Mouse (Mus musculus) ES-E14 (cell line): ENCODE results near the gene Dnajb3. TPM values are rescaled to one million over a fixed set of nuclear protein-coding genes. Genes with fewer than 3 reads are reported as not detected.

Experiments
- DNase-seq: peaks from one replicate; pipeline ENCODE4 v3.0.0-alpha.2; 2013; ENCODE audit warnings: low read depth, low spot score
- H3K27ac ChIP-seq: 2 replicates; pipeline ENCODE4 v1.5.1; 2012; ENCODE audit warnings: low read depth, mild to moderate bottlenecking, low read length, moderate library complexity, mixed read lengths; ENCODE audit not compliant: poor library complexity, insufficient read depth, severe bottlenecking
- H3K36me3 ChIP-seq: 2 replicates; pipeline ENCODE4 v1.6.1; 2012; ENCODE audit warnings: mild to moderate bottlenecking, low read length, moderate library complexity, mixed read lengths; ENCODE audit not compliant: control insufficient read depth, poor library complexity, insufficient read depth, severe bottlenecking
- H3K4me1 ChIP-seq, 2 experiments: fragments of 150-350 bp in 1 of 2; sonication (generic) in 1 of 2; 2 replicates each; pipeline ENCODE4 v1.6.1; 2012; ENCODE audit warnings: low read length in 2 of 2, mild to moderate bottlenecking in 1 of 2, mixed read lengths in 1 of 2; ENCODE audit not compliant: control insufficient read depth in 2 of 2, insufficient read depth in 2 of 2, poor library complexity in 1 of 2
- H3K4me3 ChIP-seq, 2 experiments: fragments of 150-350 bp in 1 of 2; sonication (generic) in 1 of 2; 2 replicates each; pipeline ENCODE4 v1.5.1; 2012; ENCODE audit warnings: low read length in 2 of 2, low read depth in 1 of 2, mild to moderate bottlenecking in 1 of 2, mixed read lengths in 1 of 2; ENCODE audit not compliant: insufficient read depth in 1 of 2, poor library complexity in 1 of 2, severe bottlenecking in 1 of 2
- H3K9ac ChIP-seq: 2 replicates; pipeline ENCODE4 v1.6.1; 2012; ENCODE audit warnings: low read depth, mild to moderate bottlenecking, low read length, mixed read lengths; ENCODE audit not compliant: poor library complexity, insufficient read depth, severe bottlenecking
- H3K9me3 ChIP-seq: fragments of 150-350 bp; sonication (generic); 2 replicates; pipeline ENCODE4 v1.6.1; 2012; ENCODE audit warnings: low read depth, mild to moderate bottlenecking, low read length; ENCODE audit not compliant: control insufficient read depth, insufficient read depth
- CHD2 ChIP-seq: IDR thresholded peaks from 2 replicates; pipeline ENCODE4 v1.6.1; 2014; ENCODE audit warnings: mild to moderate bottlenecking, low read depth, low read length, inconsistent platforms
- HCFC1 ChIP-seq: IDR thresholded peaks from 2 replicates; pipeline ENCODE4 v1.6.1; 2012; ENCODE audit warnings: low read length, inconsistent platforms, borderline replicate concordance; ENCODE audit not compliant: insufficient read depth
- MAFK ChIP-seq: IDR thresholded peaks from 2 replicates; pipeline ENCODE4 v1.6.1; 2014; ENCODE audit warnings: mild to moderate bottlenecking, low read depth, low read length, inconsistent platforms; ENCODE audit not compliant: insufficient read depth
- ZC3H11A ChIP-seq: IDR thresholded peaks from 2 replicates; pipeline ENCODE4 v1.6.1; 2012; ENCODE audit warnings: low read depth, mild to moderate bottlenecking, inconsistent platforms, low read length, borderline replicate concordance
- ZNF384 ChIP-seq: IDR thresholded peaks from 2 replicates; pipeline ENCODE4 v1.6.1; 2012; ENCODE audit warnings: low read depth, low read length, inconsistent platforms
- in situ Hi-C, 2 experiments: fragments of 600-800 bp; cut with MboI; formaldehyde crosslinking; loops; one replicate each; pipeline ENCODE4 v1.15.1; 2025; ENCODE audit warnings: low sequenced_read_pairs in 2 of 2, inconsistent platforms in 1 of 2; ENCODE audit not compliant: unreplicated experiment in 2 of 2
- total RNA-seq: library from RNA; depleted of rRNA; stranded (reverse); fragments of 300-350 nt; gene quantifications from 2 replicates; pipeline ENCODE4 v1.2.3, GENCODE M21; 2012

The Dnajb3 gene
- total RNA-seq, 1 experiment: 1.8 TPM

DNA sequence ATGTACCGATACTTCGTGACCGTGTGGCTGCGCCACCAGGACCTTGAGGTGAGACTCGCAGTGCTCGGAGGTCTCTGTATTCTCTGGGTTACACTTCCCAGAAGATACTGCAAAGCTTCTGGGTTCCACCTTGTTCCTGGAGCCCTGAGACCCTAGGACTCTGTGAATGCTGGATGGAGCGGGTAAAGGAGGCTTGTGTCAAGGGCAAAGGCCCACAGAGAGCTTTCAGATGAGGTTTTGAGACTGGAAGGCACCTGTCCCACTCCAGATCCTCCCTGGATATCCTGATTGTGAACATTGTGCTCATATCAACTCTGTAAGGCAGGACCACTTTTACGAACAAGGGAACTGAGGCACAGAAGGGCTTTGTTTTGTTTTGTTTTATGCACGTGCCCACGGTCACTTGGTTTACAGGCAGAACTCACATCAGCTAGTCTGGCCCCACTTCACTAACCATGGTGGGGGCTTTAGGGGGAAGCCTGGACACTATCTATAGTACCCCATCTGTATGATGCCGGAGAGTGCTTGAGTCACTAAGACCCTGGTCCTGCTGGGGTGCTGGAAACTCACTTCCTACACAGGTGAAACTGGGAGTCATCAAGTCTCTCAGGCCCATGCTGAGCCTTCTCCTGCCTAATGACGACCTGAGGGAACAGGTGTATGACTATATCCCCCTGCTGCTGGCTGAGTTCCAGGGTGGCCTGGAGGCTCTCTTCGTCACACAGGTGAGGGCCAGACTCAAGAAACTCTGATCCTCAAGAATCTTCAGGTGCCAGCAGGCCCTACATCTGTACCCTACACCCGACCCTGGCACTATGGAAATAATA lies 28.1 kb upstream of the Dnajb3 start:
- H3K9ac ChIP-seq: no peak overlapping the region
- H3K4me3 ChIP-seq: no peak overlapping the region
- DNase-seq: no peak
- in situ Hi-C loops: no loop called here
- H3K4me1 ChIP-seq: no peaks in the 10 kb centered on the region
- no peak overlapping the region for H3K27ac ChIP-seq
- H3K9me3 ChIP-seq: no peaks in the 10 kb centered on the region
- TF ChIP-seq HCFC1: no peak
- TF ChIP-seq MAFK: no peak
- TF ChIP-seq ZC3H11A: no peak
- TF ChIP-seq ZNF384: no peak
- no peak for TF ChIP-seq CHD2
- H3K36me3 ChIP-seq: no peaks in the 10 kb centered on the region

DNA sequence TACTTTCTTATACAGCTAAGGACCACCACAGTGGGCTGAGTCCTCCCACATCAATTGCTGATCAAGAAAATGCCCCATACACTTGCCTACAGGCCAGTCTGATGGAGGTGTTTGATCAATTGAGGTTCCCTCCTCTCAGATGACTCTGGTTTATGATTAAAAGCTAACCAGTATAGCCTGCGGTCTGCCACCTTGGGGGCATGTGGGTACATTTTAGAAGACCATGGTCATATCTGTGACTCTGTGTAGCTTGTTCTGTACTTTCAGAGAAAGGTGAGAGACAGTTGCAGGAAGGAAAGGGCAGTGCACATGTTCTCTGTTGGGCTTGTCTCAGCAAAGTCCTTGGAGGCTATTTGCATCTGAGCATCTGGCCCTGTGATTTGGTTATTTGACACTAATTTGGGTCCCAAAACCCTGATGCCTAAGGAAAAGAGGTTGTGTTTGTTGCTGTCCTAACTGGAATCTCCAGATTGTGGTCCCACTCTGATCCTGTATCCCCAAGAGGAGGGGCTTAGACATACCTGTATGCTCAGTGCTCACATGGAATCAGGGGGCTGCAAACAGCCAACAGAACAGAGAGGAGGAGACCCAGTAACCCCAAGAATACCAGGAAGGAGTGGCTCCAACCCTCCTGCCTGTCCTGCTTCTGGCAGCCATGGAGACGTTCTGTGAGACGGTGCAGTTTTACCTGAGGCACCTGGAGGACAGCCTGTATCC lies 27.2 kb upstream of the Dnajb3 start:
- Histone ChIP-seq H3K4me1 (no peaks in the 10 kb centered on the region), H3K27ac (no peak overlapping the region), H3K36me3 (no peaks in the 10 kb centered on the region), H3K9ac (no peak overlapping the region), H3K4me3 (no peak overlapping the region), H3K9me3 (no peaks in the 10 kb centered on the region)
- TF ChIP-seq ZNF384 (no peak), MAFK (no peak), HCFC1 (no peak), ZC3H11A (no peak), CHD2 (no peak)
- no peak for DNase-seq
- in situ Hi-C loops: no loop called here

DNA sequence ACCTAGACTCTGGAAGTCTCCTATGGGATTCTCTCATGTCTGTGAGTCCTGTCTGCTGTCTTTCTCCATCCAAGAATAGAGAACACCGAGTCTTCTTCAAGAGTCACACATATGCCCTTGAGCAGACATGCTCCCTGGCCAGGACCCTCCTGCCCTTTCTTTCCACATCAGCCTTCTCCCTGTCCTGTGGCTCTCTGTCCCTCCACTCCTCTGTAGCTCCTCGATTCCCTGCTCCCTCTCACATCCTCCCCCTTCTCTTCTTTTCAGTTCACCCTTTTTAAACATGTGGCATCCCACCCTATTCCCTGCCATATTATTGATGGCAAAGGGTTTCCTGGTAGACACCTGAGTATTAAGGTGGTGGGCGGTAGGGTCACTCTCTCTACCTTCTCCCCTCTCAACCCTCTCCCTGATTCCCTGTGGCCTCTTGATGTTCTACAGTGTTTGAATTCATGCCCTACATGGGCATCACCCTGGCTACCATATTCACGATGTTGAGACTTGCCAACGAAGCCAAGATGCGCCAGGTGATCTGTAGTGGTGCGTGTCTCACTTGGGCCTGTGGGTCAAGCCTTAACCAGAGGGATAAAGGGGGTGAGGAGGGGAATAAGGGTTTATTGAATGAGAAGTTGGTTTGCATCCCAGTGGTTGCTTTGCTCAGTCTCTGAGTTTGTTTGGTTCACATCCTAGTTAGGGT lies 26.4 kb upstream of the Dnajb3 start:
- DNase-seq: no peak
- in situ Hi-C loops: no loop called here
- H3K36me3 ChIP-seq: no peaks in the 10 kb centered on the region
- no peaks in the 10 kb centered on the region for H3K4me1 ChIP-seq
- H3K9me3 ChIP-seq: no peaks in the 10 kb centered on the region
- no peak overlapping the region for H3K27ac ChIP-seq
- H3K4me3 ChIP-seq: no peak overlapping the region
- no peak overlapping the region for H3K9ac ChIP-seq
- no peak for TF ChIP-seq CHD2
- no peak for TF ChIP-seq MAFK
- TF ChIP-seq HCFC1: no peak
- no peak for TF ChIP-seq ZNF384
- no peak for TF ChIP-seq ZC3H11A

DNA sequence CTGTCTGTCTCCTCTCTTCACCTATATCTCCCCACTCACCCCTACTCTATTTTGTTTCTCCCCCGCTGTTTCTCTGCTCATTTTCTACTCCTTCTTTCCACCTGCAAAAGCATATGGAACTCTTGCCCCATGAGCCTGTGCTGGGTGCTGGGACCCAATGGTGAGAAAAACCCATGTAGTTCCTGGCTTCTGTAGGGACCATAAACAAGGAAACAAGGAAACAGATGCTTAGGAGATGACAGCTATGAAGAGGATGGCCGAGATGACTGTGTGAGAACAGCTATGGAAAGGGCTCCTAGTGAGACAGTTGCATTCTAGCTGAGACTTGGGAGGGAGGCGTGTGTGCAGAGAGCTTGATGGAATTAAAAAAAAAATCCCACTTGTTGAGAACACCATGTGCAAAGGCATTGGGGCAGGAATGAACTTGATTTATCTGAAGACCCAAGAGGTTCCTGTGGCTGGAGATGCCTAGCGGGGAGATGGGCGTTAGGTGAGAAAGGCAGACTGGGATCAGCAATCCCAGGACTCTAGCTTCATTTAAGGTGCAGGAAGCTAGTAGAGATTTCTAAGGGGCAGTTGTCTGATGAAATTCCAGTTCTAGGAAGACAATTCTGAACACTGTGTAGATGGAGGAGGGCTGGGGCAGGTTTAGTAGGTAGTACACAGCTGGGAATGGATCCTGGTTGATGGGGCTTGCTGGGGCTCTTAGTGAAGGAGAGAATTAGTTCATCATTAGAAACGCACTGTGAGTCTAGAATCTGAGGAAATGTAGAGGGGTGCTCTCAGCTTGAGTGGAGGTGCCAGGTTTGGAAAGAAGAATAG lies 25.6 kb upstream of the Dnajb3 start:
- Histone ChIP-seq H3K9ac (no peak overlapping the region), H3K27ac (no peak overlapping the region), H3K4me1 (no peaks in the 10 kb centered on the region), H3K4me3 (no peak overlapping the region), H3K36me3 (no peaks in the 10 kb centered on the region), H3K9me3 (no peaks in the 10 kb centered on the region)
- no peak for DNase-seq
- TF ChIP-seq ZC3H11A (no peak), CHD2 (no peak), ZNF384 (no peak), MAFK (no peak), HCFC1 (no peak)
- in situ Hi-C loops: no loop called here
